Mouse (Mus musculus): ENCODE results near the gene Klf2.
A peak's percentile ranks its signal among the peaks of the same experiment; 100 is the strongest.

Gene Klf2

GRCm38 (mm10) chr8:72318801-72319322 is at the start of gene Klf2:
Klf2 (plus strand) TSS chr8:72319033.
- DNase-seq (ENCODE audit: low spot score) = peak; percentile 100

DNA sequence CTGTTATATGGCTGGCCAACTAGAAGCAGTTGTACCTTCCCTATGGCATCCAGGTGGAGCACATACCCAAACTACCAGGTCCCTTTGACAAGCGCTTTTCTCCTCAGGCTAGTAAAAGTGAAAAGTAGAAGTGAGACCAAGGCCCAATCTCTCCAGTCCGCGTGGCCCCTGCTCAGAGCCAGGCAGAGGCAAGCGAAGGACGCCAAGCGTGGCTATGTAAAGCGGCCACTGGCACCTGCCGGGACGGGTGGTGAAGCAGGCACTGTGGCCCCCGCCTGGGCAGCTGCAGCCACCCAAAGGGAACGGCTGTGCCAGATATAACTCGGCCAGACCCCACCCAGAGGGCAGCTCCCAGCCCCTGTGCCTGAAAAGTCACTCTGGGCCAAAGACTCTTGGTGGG is 48.2 kb upstream of the Klf2 start:
- no peak for DNase-seq (ENCODE audit: low spot score)

DNA sequence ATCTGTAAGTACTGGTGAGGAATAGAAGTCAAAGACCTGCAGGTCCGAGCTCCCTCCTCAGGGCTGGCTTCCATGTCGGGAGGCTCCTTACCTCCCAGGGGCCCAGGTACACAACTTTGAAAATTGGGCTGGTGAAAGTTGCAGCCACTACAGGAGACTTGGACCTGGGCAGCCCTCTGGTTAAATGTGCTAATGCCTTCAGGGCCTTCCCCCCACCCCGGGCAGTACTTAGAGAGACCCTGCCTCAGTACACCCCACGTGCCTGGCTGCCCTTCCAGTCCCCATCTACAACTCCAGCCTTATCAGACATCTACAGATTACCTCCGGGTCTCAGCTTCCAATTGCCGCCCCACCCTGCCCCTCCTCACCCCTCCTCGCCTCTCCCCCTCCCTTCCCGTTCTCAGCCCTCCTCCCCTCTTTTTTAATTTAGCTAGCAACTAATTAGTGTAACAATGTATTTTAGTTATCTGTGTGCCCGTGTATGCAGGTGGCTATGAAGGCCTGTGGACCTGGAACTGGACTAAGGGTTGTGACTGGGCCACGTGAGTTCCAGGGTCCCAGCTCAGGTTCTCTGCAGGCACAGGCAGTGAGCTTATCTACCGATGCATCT is 47.7 kb upstream of the Klf2 start:
- no peak for DNase-seq (ENCODE audit: low spot score)

- no peak for DNase-seq (ENCODE audit: low spot score)
These were observed 47.1 kb upstream of the Klf2 start for GRCm38 (mm10) chr8:72271691-72272090.

- DNase-seq (ENCODE audit: low spot score) = peak; percentile 86
These were observed 46.5 kb upstream of the Klf2 start for GRCm38 (mm10) chr8:72272361-72272760.

DNA sequence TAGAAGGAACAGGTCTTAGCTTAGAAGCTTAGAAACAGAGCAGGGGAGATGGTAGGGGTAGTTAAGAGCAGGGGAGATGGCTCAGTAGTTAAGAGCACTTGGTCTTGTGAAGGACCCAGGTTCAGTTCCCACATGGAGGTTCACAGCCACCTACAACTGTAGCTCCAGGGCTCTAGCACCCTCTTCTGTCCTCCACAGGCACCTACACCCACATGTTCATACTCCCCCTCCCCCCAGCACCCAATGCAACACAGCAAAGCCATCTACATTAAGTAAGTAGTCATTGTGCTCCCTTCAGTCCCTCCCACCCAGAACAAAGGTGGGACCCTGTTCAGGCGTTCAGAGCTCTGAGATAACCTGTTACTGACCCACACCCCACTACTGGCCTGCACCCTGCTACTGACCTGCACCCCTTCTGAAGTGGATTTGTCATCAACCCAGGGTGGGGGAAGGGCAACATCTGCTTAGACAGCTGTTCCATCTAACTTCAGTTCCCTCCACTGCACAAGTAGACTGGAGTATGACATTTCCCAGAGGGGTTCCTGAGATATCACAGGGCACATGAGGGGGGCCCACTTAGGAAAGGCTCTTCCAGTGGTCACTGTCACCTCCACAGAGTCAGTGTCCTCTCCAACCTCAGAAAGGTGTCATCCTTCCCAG is 45.6 kb upstream of the Klf2 start:
- no peak for DNase-seq (ENCODE audit: low spot score)

DNA sequence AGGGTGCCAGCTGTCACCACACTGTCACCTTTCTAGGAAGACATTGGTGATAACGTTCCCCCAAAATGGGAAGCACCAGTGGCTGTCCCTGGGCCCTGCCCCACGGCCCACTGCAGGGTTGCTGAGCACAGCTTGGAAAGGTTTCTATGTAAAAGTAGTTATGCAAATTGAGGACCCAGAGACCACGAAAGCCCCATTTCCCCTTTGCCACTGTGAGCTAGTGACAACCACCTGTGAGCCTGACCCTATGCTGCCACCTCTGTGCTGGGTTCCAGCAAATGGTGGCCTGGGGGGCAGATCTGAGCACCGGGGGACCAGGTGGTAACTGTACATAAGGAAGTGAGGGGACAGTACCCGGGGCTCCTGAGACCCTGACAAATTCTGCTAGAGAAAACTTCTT is 45.0 kb upstream of the Klf2 start:
- DNase-seq (ENCODE audit: low spot score) = no peak

- peak; percentile 73 for DNase-seq (ENCODE audit: low spot score)
These were observed 41.6 kb upstream of the Klf2 start for GRCm38 (mm10) chr8:72277244-72277643.

- DNase-seq (ENCODE audit: low spot score) = peak; percentile 94
These were observed 39.7 kb upstream of the Klf2 start for GRCm38 (mm10) chr8:72279151-72279550.

- DNase-seq (ENCODE audit: low spot score) = no peak
These were observed 37.2 kb upstream of the Klf2 start for GRCm38 (mm10) chr8:72281634-72282033.

DNA sequence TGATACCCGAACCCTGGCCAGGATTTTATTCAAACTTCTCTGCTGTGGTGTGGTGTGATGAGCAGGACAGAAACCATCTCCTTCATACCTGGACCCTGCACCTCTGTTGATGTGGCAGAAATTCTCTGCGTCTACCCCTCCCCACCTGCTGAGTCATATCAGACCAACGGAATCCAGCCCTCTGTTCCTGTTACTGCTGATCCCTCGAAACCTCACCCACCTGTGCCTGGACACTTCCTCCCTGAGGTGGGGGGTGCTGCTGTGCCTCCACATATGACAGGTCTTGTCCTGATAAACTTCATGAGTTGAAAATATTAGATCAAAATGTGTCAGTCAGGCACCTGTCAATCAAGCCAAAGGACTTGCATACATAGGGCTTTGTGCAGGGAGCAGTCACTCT is 33.5 kb upstream of the Klf2 start:
- no peak for DNase-seq (ENCODE audit: low spot score)

- DNase-seq (ENCODE audit: low spot score) = no peak
These were observed 29.8 kb upstream of the Klf2 start for GRCm38 (mm10) chr8:72289051-72289450.

- DNase-seq (ENCODE audit: low spot score) = peak; percentile 70
These were observed 27.7 kb upstream of the Klf2 start for GRCm38 (mm10) chr8:72291104-72291503.

- no peak for DNase-seq (ENCODE audit: low spot score)
These were observed 25.5 kb upstream of the Klf2 start for GRCm38 (mm10) chr8:72293309-72293708.

DNA sequence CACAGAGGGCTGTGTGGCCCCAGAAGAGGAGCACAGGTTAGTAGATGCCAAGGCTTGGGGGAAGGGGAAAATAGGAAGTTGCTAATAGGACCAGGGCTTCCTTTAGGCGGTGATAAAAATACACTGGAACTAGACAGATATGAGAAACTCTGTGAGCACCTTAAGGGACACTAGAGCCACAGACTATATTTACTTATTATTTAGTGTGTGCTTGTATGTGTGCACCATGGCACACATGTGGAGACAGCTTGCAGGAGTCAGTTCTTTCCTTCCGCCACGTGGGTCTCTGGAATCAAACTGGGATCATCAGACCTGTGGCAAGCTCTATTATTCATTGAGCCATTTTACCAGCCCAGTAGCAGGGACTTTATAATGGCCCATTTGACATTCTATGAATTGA is 23.7 kb upstream of the Klf2 start:
- DNase-seq (ENCODE audit: low spot score) = no peak

GRCm38 (mm10) chr8:72295679-72296078 is 23.2 kb upstream of the Klf2 start:
- peak; percentile 78 for DNase-seq (ENCODE audit: low spot score)

DNA sequence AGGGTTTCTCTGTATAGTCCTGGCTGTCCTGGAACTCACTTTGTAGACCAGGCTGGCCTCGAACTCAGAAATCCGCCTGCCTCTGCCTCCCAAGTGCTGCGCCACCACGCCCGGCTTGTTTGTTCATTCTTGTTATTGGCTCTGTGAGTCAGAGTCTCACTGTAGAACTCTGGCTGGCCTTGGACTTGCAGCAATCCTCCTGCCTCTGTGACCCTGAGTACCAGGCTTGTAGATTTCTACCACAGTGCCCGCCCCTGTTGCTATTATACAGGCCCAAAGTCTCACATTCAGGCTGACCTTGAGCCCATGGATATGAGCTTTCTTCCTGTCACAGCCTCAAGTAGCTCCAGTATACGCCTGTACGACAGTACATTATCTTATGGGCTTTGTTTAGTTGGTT is 22.3 kb upstream of the Klf2 start:
- DNase-seq (ENCODE audit: low spot score) = no peak

GRCm38 (mm10) chr8:72298928-72299327 is 19.9 kb upstream of the Klf2 start:
- DNase-seq (ENCODE audit: low spot score) = no peak

DNA sequence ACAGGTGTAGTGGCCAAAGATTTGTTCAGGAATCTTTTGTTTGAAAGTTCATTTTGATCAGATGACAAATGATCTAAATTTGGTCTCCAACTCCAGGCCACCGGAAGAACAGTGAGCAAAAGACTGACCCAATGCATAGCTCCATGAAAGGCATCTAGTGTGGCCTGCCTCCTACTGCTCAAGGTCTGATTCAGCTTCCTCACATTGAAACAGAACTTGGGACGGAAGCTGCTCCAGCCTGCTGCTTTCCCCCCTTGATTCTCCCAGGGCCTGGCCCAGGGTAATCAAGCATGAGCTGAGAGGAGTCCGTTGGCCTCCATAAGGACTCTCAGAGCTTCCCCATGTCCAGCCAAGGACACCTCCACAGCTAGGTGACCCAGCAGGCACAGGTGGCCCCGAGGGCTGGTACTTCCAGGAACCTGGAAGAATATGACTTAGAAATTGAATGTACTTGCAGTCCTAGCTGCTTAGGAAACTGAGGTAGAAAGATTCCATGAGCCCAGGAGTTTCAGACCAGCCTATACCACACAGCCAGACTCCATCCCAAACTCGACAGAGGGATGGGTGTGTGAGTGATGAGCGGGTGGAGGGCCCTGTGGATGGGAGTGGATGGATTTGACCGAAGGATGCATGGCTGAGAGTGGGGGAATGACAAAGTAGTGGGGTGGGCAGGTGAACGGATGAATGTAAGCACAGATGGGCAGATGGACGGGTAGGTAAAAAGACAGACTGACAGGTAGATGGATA is 18.0 kb upstream of the Klf2 start:
- no peak for DNase-seq (ENCODE audit: low spot score)

DNA sequence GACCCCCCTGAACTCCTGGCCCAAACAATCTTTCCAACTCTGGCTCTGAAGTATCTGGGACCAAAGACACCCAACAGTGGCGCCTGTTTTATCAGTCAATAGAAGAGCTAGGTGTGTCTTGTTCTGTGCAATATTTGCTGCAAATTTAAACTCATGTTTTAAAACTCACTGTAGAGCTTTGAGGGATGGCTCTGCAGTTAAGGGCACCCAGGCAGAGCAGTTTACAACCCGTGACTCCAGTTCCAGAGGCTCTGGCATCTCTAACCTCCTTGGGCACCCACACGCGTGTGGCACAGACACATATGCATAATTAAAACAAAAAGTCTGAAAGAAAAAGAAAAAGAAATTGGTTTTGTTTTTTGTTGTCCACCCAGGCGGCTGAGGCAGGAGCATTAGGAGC is 17.3 kb upstream of the Klf2 start:
- no peak for DNase-seq (ENCODE audit: low spot score)

DNA sequence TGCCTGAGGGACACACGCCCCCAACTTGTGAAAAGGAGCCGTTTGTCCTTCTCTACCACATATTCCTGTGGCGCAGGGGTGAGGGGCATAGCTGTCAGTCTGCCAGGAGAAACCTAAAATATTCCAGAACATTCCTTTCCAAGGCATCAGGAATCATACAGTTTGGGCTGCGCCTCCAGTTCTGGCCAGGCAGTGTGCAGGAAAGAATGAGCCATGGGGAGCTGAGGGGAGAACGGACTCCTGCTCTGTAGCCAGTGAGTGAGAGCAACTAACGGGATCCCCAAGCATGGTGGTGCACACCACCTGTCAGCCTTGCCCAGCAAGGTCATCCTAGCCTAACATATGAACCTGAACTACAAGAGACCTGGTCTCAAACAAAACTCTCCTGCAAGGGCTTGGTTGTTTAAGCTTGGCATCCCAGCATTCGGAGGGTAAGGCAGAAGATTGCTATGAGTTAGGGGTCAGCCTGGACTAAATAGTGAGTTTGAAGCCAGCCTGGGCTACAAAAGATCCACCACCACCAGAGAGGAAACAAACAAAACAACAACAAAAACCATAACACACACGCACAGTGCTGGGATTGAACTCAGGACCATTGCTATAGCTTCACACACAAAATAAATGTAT is 15.7 kb upstream of the Klf2 start:
- DNase-seq (ENCODE audit: low spot score) = no peak

- no peak for DNase-seq (ENCODE audit: low spot score)
These were observed 15.2 kb upstream of the Klf2 start for GRCm38 (mm10) chr8:72303633-72304032.
